Mouse (Mus musculus) olfactory bulb, adult 2 months (tissue): ENCODE data around the gene Pi4k2a.

ENCODE experiments used
- CTCF ChIP-seq: fragments of 200-500 bp; IDR thresholded peaks from 2 replicates; pipeline ENCODE4 v1.5.1; 2012; ENCODE audit warnings: low read depth, mild to moderate bottlenecking, low read length, moderate library complexity; ENCODE audit not compliant: insufficient read depth
- POLR2A ChIP-seq: fragments of 200-500 bp; IDR thresholded peaks from 2 replicates; pipeline ENCODE4 v1.6.1; 2012; ENCODE audit warnings: mild to moderate bottlenecking, low read depth, low read length, moderate library complexity; ENCODE audit not compliant: insufficient read depth

DNA sequence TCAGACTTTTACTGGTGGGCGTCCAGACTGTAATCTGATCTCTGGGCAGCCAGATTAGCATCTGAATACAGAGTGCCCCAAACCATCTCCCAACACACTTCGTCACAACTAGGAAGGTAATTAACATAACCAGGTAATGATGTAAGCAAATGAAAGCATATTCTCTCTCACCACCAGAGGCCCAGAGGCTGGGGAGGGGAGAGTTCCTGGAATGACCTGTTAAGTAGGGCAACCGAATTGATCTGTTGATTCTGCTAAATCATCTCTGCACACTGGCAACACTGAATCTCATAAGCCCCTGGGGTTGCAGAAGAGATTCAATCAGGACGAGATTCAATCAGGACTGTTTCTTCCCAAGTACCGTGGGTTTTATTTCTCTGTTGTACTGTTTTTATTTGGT is 45.9 kb downstream of the Pi4k2a start:
- TF ChIP-seq CTCF (no peak), POLR2A (no peak)
